Mouse (Mus musculus) lung, adult 10 weeks (tissue): ENCODE data around the gene 9530003J23Rik. TPM values are rescaled to one million over a fixed set of nuclear protein-coding genes. Genes with fewer than 3 reads are reported as not detected.

Experiments
- polyA plus RNA-seq: library from polyadenylated mRNA; stranded (reverse); fragments of 350-450 nt; fragmentation: Illumina TruSeq; extraction: RNeasy Lipid Tissue Mini Kit (QIAGEN cat#74804); gene quantifications from one replicate; pipeline ENCODE4 v1.2.3, GENCODE M21; 2014; ENCODE audit warnings: low read depth, low replicate concordance; ENCODE audit not compliant: insufficient read depth

The 9530003J23Rik gene
- 0.84 TPM for polyA plus RNA-seq

GRCm38 (mm10) chr10:117238603-117239002, at the start of gene 9530003J23Rik:
TSS of gene 9530003J23Rik (minus strand) at chr10:117238703.

GRCm38 (mm10) chr10:117282049-117282448, 43.5 kb upstream of the 9530003J23Rik start, which contains the start of gene Lyz2:
TSS of gene Lyz2 (minus strand) at chr10:117282321.

GRCm38 (mm10) chr10:117224102-117224990, 14.2 kb downstream of the 9530003J23Rik start, which contains the start of gene Yeats4:
TSS of gene Yeats4 (minus strand) at chr10:117224507.

Other genes starting within 250 kb of the 9530003J23Rik start
- 1.6 TPM for gene Lrrc10, start 193.4 kb downstream of the 9530003J23Rik start, polyA plus RNA-seq
- 103 TPM for gene Cct2, start 174.9 kb downstream of the 9530003J23Rik start, polyA plus RNA-seq
- gene Frs2, start 90.2 kb downstream of the 9530003J23Rik start, polyA plus RNA-seq: 6.7 TPM
- gene Yeats4, start 14.2 kb downstream of the 9530003J23Rik start, polyA plus RNA-seq: 48.4 TPM
- gene Lyz2, start 43.6 kb upstream of the 9530003J23Rik start, polyA plus RNA-seq: 11,807 TPM
- 1,103 TPM for gene Lyz1, start 54.2 kb upstream of the 9530003J23Rik start, polyA plus RNA-seq
- gene Cpsf6, start 141.3 kb upstream of the 9530003J23Rik start, polyA plus RNA-seq: 17.6 TPM